Mouse (Mus musculus): Measurements from ENCODE around the gene Smad3. TPM values are rescaled to one million over a fixed set of nuclear protein-coding genes. Genes with fewer than 3 reads are reported as not detected.

The Smad3 gene
- polyA plus RNA-seq, 1 experiment = 25.5 TPM

- H3K27me3 ChIP-seq (ENCODE audit: control insufficient read depth, insufficient read depth, insufficient read length) = no peaks in the 10 kb centered on the region
- no peak for TF ChIP-seq TCF3 (IDR thresholded peaks at IDR 0.05; ENCODE audit: insufficient read length, low read depth)
- TF ChIP-seq REST (IDR thresholded peaks at IDR 0.05; ENCODE audit: insufficient read depth, insufficient read length) = no peak
- no peak for TF ChIP-seq MYOD1 (IDR thresholded peaks at IDR 0.05; ENCODE audit: control insufficient read depth in 1 of 3, insufficient read length in 2 of 3, low read depth in 2 of 3)
- TF ChIP-seq TCF12 (IDR thresholded peaks at IDR 0.05; ENCODE audit: insufficient read depth, poor library complexity, severe bottlenecking) = no peak
- no peak for TF ChIP-seq USF1 (IDR thresholded peaks at IDR 0.05; ENCODE audit: low read depth)
- TF ChIP-seq E2F4 (IDR thresholded peaks at IDR 0.05; ENCODE audit: insufficient read depth) = no peak
- no peak for TF ChIP-seq POLR2AphosphoS2 (IDR thresholded peaks at IDR 0.05; ENCODE audit: insufficient read length, low read depth)
- TF ChIP-seq CEBPB (IDR thresholded peaks at IDR 0.05; ENCODE audit: insufficient read depth, poor library complexity, severe bottlenecking) = no peak
- TF ChIP-seq MYOG (IDR thresholded peaks at IDR 0.05; ENCODE audit: control insufficient read depth in 1 of 3, insufficient read depth in 1 of 3, insufficient read length in 2 of 3, low read depth in 2 of 3) = no peak
- no peak for TF ChIP-seq POLR2A (IDR thresholded peaks at IDR 0.05; ENCODE audit: insufficient read length, low read depth)
- TF ChIP-seq MAX (IDR thresholded peaks at IDR 0.05; ENCODE audit: low read depth) = no peak
- TF ChIP-seq SRF (IDR thresholded peaks at IDR 0.05; ENCODE audit: control insufficient read depth, insufficient read length, low read depth) = no peak
- no peak overlapping the region for H3K4me3 ChIP-seq
- H3K36me3 ChIP-seq (ENCODE audit: control insufficient read depth, insufficient read depth) = no peaks in the 10 kb centered on the region
- peaks cover 13% of the 10 kb centered on the region for H3K79me2 ChIP-seq (ENCODE audit: control insufficient read depth, insufficient read depth)
- no peak overlapping the region for H3K4me2 ChIP-seq (ENCODE audit: low read depth)
- no peak overlapping the region for H3ac ChIP-seq (ENCODE audit: control insufficient read depth, insufficient read length)
These were observed 34.9 kb downstream of the Smad3 start for GRCm38 (mm10) chr9:63722918-63723317.

DNA sequence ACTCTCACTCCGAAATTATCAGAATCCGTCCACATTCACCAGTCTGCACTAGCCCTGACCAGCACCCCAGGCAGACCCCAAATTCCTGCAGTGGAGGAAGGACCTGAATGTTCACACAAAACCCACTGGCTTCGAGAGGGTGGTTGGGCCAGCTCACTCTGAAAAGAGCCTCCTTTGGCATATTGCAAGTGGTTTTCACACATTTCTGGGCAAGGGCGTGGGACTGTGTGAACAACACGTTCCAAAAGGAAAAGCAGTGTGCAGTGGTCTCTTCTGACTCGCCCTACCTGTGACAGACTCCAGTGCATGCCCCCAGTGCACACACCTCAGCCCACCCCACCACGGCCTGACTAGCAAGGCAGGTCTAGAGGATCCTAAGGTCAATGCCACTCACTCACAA, 35.4 kb downstream of the Smad3 start:
- TF ChIP-seq MYOG (IDR thresholded peaks at IDR 0.05; ENCODE audit: control insufficient read depth in 1 of 3, insufficient read depth in 1 of 3, insufficient read length in 2 of 3, low read depth in 2 of 3) (no peak), MYOD1 (IDR thresholded peaks at IDR 0.05; ENCODE audit: control insufficient read depth in 1 of 3, insufficient read length in 2 of 3, low read depth in 2 of 3) (no peak), TCF12 (IDR thresholded peaks at IDR 0.05; ENCODE audit: insufficient read depth, poor library complexity, severe bottlenecking) (no peak), POLR2A (IDR thresholded peaks at IDR 0.05; ENCODE audit: insufficient read length, low read depth) (no peak), E2F4 (IDR thresholded peaks at IDR 0.05; ENCODE audit: insufficient read depth) (no peak)
- no peaks in the 10 kb centered on the region for H3K36me3 ChIP-seq (ENCODE audit: control insufficient read depth, insufficient read depth)
- H3K79me2 ChIP-seq (ENCODE audit: control insufficient read depth, insufficient read depth) = peaks cover 13% of the 10 kb centered on the region
- H3K4me3 ChIP-seq = no peak overlapping the region
- H3ac ChIP-seq (ENCODE audit: control insufficient read depth, insufficient read length) = no peak overlapping the region
- no peaks in the 10 kb centered on the region for H3K27me3 ChIP-seq (ENCODE audit: control insufficient read depth, insufficient read depth, insufficient read length)
- no peak overlapping the region for H3K4me2 ChIP-seq (ENCODE audit: low read depth)

DNA sequence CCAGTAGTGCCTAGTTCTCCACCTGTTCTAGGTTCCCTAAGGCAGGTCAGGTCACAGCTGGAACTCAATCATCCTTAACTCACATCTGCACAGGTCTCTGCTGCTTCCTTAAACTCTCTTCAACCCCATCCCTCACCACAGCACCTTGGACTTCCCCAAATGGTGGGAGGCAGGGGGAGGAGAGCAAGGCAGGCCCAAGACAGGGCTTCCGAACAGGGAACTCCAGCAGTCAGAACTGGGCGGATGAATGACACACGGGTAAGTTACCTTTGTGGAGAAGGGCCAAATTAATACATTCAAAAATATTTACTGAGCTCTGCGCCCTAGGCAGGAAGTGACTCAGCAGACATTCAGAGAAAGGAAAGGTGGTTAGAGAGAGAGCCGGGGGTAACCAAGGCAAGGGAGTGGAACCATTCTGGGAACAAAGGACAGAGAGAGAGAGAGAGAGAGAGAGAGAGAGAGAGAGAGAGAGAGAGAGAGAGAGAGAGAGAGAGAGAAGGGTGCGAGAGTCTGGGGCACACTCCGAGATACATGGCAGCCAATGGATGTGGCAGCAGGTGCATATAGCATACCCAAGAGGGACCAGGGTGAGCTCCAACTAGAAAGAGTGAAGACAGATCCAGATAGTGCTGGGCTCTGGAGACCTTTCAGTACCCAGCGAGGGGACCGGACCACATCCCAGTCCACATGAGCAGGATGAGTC, 36.1 kb downstream of the Smad3 start:
- Histone ChIP-seq H3K4me3 (no peak overlapping the region), H3K79me2 (ENCODE audit: control insufficient read depth, insufficient read depth) (peaks cover 13% of the 10 kb centered on the region), H3K36me3 (ENCODE audit: control insufficient read depth, insufficient read depth) (no peaks in the 10 kb centered on the region), H3K27me3 (ENCODE audit: control insufficient read depth, insufficient read depth, insufficient read length) (no peaks in the 10 kb centered on the region), H3K4me2 (ENCODE audit: low read depth) (peak overlapping the region; percentile 14), H3ac (ENCODE audit: control insufficient read depth, insufficient read length) (no peak overlapping the region)
- TF ChIP-seq TCF12 (IDR thresholded peaks at IDR 0.05; ENCODE audit: insufficient read depth, poor library complexity, severe bottlenecking) = no peak
- no peak for TF ChIP-seq E2F4 (IDR thresholded peaks at IDR 0.05; ENCODE audit: insufficient read depth)
- TF ChIP-seq CEBPB (IDR thresholded peaks at IDR 0.05; ENCODE audit: insufficient read depth, poor library complexity, severe bottlenecking) = no peak
- TF ChIP-seq MYOG (IDR thresholded peaks at IDR 0.05; ENCODE audit: control insufficient read depth in 1 of 3, insufficient read depth in 1 of 3, insufficient read length in 2 of 3, low read depth in 2 of 3) = no peak
- TF ChIP-seq REST (IDR thresholded peaks at IDR 0.05; ENCODE audit: insufficient read depth, insufficient read length) = no peak
- no peak for TF ChIP-seq SRF (IDR thresholded peaks at IDR 0.05; ENCODE audit: control insufficient read depth, insufficient read length, low read depth)
- TF ChIP-seq POLR2A (IDR thresholded peaks at IDR 0.05; ENCODE audit: insufficient read length, low read depth) = no peak
- no peak for TF ChIP-seq MYOD1 (IDR thresholded peaks at IDR 0.05; ENCODE audit: control insufficient read depth in 1 of 3, insufficient read length in 2 of 3, low read depth in 2 of 3)
- no peak for TF ChIP-seq MAX (IDR thresholded peaks at IDR 0.05; ENCODE audit: low read depth)
- TF ChIP-seq TCF3 (IDR thresholded peaks at IDR 0.05; ENCODE audit: insufficient read length, low read depth) = no peak
- no peak for TF ChIP-seq USF1 (IDR thresholded peaks at IDR 0.05; ENCODE audit: low read depth)
- TF ChIP-seq POLR2AphosphoS2 (IDR thresholded peaks at IDR 0.05; ENCODE audit: insufficient read length, low read depth) = no peak

- no peak overlapping the region for H3K4me3 ChIP-seq
These were observed 37.1 kb downstream of the Smad3 start for GRCm38 (mm10) chr9:63720715-63721114.

More at GRCm38 (mm10) chr9:63720715-63721114, 37.1 kb downstream of the Smad3 start:
- no peak overlapping the region for H3K4me2 ChIP-seq (ENCODE audit: low read depth)
- H3K79me2 ChIP-seq (ENCODE audit: control insufficient read depth, insufficient read depth) = peaks cover 15% of the 10 kb centered on the region
- no peaks in the 10 kb centered on the region for H3K27me3 ChIP-seq (ENCODE audit: control insufficient read depth, insufficient read depth, insufficient read length)
- H3K36me3 ChIP-seq (ENCODE audit: control insufficient read depth, insufficient read depth) = no peaks in the 10 kb centered on the region
- H3ac ChIP-seq (ENCODE audit: control insufficient read depth, insufficient read length) = no peak overlapping the region
- TF ChIP-seq MYOD1 (IDR thresholded peaks at IDR 0.05; ENCODE audit: control insufficient read depth in 1 of 3, insufficient read length in 2 of 3, low read depth in 2 of 3) (no peak), TCF12 (IDR thresholded peaks at IDR 0.05; ENCODE audit: insufficient read depth, poor library complexity, severe bottlenecking) (no peak), REST (IDR thresholded peaks at IDR 0.05; ENCODE audit: insufficient read depth, insufficient read length) (no peak), SRF (IDR thresholded peaks at IDR 0.05; ENCODE audit: control insufficient read depth, insufficient read length, low read depth) (no peak), MAX (IDR thresholded peaks at IDR 0.05; ENCODE audit: low read depth) (no peak), MYOG (IDR thresholded peaks at IDR 0.05; ENCODE audit: control insufficient read depth in 1 of 3, insufficient read depth in 1 of 3, insufficient read length in 2 of 3, low read depth in 2 of 3) (no peak)
